Mouse (Mus musculus) heart, embryonic 14.5 days (tissue): ENCODE measurements around the gene Gm5136. TPM values are rescaled to one million over a fixed set of nuclear protein-coding genes. Genes with fewer than 3 reads are reported as not detected.

ENCODE experiments used
- ATAC-seq: fragments of 200-750 bp; cut with Nextera tagmentation; 2 replicates; pipeline ENCODE4 v1.8.0; 2017; ENCODE audit warnings: low read depth, moderate TSS enrichment; ENCODE audit not compliant: insufficient number of reproducible peaks, insufficient read depth, low FRiP score
- H3K27ac ChIP-seq, 2 experiments: fragments of 200-500 bp in 1 of 2; fragments of 300-500 bp in 1 of 2; sonication (generic) in 1 of 2; replicated peaks in 1 of 2; 2 replicates each; pipeline ENCODE4 v1.5.1; 2012 to 2014; ENCODE audit warnings: low read depth in 2 of 2, low read length in 2 of 2, control low read depth in 1 of 2, mild to moderate bottlenecking in 1 of 2, mixed read lengths in 1 of 2; ENCODE audit not compliant: control insufficient read depth in 1 of 2, insufficient read depth in 1 of 2
- H3K27me3 ChIP-seq: fragments of 300-500 bp; sonication (generic); 2 replicates; pipeline ENCODE4 v1.6.1; 2014; ENCODE audit warnings: mild to moderate bottlenecking, low read length, control low read depth; ENCODE audit not compliant: control insufficient read depth, insufficient read depth
- H3K36me3 ChIP-seq: fragments of 300-500 bp; sonication (generic); 2 replicates; pipeline ENCODE4 v1.6.1; 2014; ENCODE audit warnings: mild to moderate bottlenecking, control low read depth, low read length, mixed read lengths; ENCODE audit not compliant: control insufficient read depth, insufficient read depth
- H3K4me1 ChIP-seq, 2 experiments: fragments of 200-500 bp in 1 of 2; fragments of 300-500 bp in 1 of 2; sonication (generic) in 1 of 2; 2 replicates each; pipeline ENCODE4 v1.6.1; 2012 to 2014; ENCODE audit warnings: low read length in 2 of 2, control low read depth in 1 of 2, mixed read lengths in 1 of 2; ENCODE audit not compliant: control insufficient read depth in 2 of 2, insufficient read depth in 2 of 2
- H3K4me2 ChIP-seq: fragments of 300-500 bp; sonication (generic); 2 replicates; pipeline ENCODE4 v1.6.1; 2014; ENCODE audit warnings: mild to moderate bottlenecking, low read length
- H3K4me3 ChIP-seq, 2 experiments: fragments of 200-500 bp in 1 of 2; fragments of 300-500 bp in 1 of 2; sonication (generic) in 1 of 2; 2 replicates each; pipeline ENCODE4 v1.5.1; 2012 to 2014; ENCODE audit warnings: low read length in 2 of 2, mild to moderate bottlenecking in 2 of 2, control low read depth in 1 of 2, low read depth in 1 of 2, moderate library complexity in 1 of 2; ENCODE audit not compliant: control insufficient read depth in 1 of 2, insufficient read depth in 1 of 2
- H3K9ac ChIP-seq: fragments of 300-500 bp; sonication (generic); 2 replicates; pipeline ENCODE4 v1.6.1; 2014; ENCODE audit warnings: mild to moderate bottlenecking, low read length
- H3K9me3 ChIP-seq: fragments of 300-500 bp; sonication (generic); 2 replicates; pipeline ENCODE4 v1.6.1; 2016; ENCODE audit warnings: low read length, control low read depth; ENCODE audit not compliant: control insufficient read depth
- WGBS: fragments of 180-500 bp; shearing (Covaris S2); extraction: QIAGEN DNeasy Blood & Tissue Kit; methylation state at CpG from one replicate; pipeline ENCODE4 v1.1.7; 2014; 5-methylcytosine and 5-hydroxymethylcytosine counted together
- polyA plus RNA-seq: library from polyadenylated mRNA; unstranded; fragments of >200 nt; fragmentation: Nextera tagmentation; extraction: Ambion mirVana; gene quantifications from 2 replicates; pipeline ENCODE4 v1.2.1, GENCODE M21; 2014

The Gm5136 gene
- polyA plus RNA-seq: not detected in 2 replicates

DNA sequence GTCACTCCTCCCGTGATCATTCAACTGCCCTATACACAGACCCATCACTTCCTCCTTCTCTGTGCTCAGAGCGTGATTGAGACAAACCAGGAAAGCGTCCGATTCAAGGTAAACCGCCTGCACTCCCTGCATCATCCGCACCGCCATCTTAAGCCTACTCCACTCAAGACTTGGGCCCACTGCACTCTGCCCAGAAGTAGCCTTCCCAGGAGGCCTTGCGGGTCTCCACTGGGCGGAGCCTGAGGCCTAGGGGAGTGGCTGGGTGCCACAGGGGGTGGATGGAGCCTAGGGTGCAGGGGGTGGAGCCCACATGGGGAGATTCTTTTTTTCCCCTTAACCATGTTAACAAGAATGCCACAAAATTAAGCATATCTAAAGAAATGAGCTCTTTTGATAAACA, at the start of gene Gm5136:
Gm5136 (minus strand) TSS at position 215 of the 400 bp plus-strand sequence.
- H3K36me3 ChIP-seq: no peaks in the 10 kb centered on the region
- H3K9me3 ChIP-seq: no peaks in the 10 kb centered on the region
- no peak within 1 kb of the TSS for H3K27ac ChIP-seq
- H3K4me1 ChIP-seq: no peaks in the 10 kb centered on the region
- H3K4me3 ChIP-seq: no peak within 1 kb of the TSS
- 92% methylated on average over 9 of the region's 9 CpGs for WGBS
- ATAC-seq: no peak
- no peak within 1 kb of the TSS for H3K4me2 ChIP-seq
- no peak within 1 kb of the TSS for H3K9ac ChIP-seq
- H3K27me3 ChIP-seq: no peaks in the 10 kb centered on the region

- Histone ChIP-seq H3K9me3 (no peaks in the 10 kb centered on the region), H3K4me1 (no peaks in the 10 kb centered on the region), H3K27ac (no peak overlapping the region), H3K4me3 (no peak overlapping the region), H3K9ac (no peak overlapping the region), H3K27me3 (no peaks in the 10 kb centered on the region), H3K4me2 (no peak overlapping the region), H3K36me3 (no peaks in the 10 kb centered on the region)
- 76% methylated on average over 2 of the region's 2 CpGs for WGBS
- no peak for ATAC-seq
Observed at GRCm38 (mm10) chr10:108743759-108744158, 43.8 kb upstream of the Gm5136 start.

DNA sequence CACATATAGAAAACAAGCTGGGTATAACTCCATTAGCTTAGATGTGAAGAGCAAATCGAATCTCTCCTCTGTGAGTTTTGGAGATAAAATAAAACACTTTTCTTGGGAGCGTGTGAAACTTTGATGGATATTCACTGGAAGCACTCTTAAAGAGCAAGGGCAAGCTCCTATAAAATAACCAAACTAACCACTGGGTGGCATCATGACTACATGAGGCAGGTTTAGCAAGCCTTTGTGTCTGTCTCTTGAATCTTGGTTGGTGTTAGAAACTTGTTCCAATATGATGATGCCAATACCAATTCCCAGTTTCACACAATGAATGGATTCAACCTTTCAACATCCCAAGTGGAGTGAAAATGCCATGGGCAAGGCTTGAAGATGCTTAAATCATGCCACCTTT, 34.0 kb upstream of the Gm5136 start:
- H3K36me3 ChIP-seq: no peaks in the 10 kb centered on the region
- H3K4me1 ChIP-seq: no peaks in the 10 kb centered on the region
- H3K4me2 ChIP-seq: no peak overlapping the region
- H3K9ac ChIP-seq: no peak overlapping the region
- no peak overlapping the region for H3K4me3 ChIP-seq
- H3K27me3 ChIP-seq: no peaks in the 10 kb centered on the region
- no peak for ATAC-seq
- WGBS: 54% methylated on average over 2 of the region's 2 CpGs
- H3K9me3 ChIP-seq: peaks cover 5% of the 10 kb centered on the region; the same call in 1 of the 2 replicates
- no peak overlapping the region for H3K27ac ChIP-seq

DNA sequence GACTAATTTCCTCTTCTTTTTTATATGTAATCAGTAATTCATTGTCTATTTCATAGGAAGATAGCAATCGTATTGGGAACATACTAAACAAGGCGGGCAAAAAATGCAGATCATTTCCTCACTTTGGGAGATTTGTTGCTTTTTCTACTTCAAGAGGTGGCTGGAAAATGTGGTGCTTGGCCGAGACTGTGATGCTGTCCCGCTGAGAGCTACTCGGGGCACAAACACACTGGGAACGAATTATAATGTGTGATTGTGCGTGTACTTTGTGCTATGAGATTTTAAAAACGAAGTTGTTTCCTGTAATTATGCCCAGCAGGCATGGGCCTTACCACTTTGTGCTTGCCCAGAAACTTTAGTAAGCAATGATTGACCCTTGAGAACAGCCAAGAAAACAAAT, 29.0 kb upstream of the Gm5136 start:
- 83% methylated on average over 8 of the region's 8 CpGs for WGBS
- H3K27me3 ChIP-seq: no peaks in the 10 kb centered on the region

DNA sequence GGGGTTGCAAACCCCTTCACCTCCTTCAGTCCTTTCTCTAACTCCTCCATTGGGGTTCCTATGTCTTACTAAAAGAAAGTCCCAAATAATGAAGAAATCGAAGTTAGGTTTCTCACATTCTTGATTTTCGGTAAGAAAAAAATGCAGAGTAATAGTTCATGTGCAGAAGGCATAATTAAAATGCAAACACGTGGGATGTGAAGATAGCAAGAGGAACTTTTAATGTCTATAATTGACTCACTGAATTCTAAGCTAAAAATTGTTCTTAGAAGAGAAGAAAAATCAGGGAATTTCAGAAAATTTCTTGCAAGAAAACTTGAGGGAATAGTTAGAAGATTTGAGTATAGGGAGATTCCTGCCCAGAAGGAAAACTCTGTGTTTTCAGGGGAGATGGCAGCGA, 26.4 kb upstream of the Gm5136 start:
- H3K27me3 ChIP-seq: no peaks in the 10 kb centered on the region
- no peaks in the 10 kb centered on the region for H3K9me3 ChIP-seq
- H3K36me3 ChIP-seq: no peaks in the 10 kb centered on the region
- H3K4me1 ChIP-seq: no peaks in the 10 kb centered on the region
- no peak for ATAC-seq
- no peak overlapping the region for H3K27ac ChIP-seq
- 79% methylated on average over 4 of the region's 4 CpGs for WGBS
- H3K4me3 ChIP-seq: no peak overlapping the region
- no peak overlapping the region for H3K9ac ChIP-seq
- H3K4me2 ChIP-seq: no peak overlapping the region

More for the DNA sequence above, 29.0 kb upstream of the Gm5136 start:
- no peaks in the 10 kb centered on the region for H3K36me3 ChIP-seq
- no peak for ATAC-seq
- H3K27ac ChIP-seq: no peak overlapping the region
- H3K4me3 ChIP-seq: no peak overlapping the region
- no peaks in the 10 kb centered on the region for H3K4me1 ChIP-seq
- no peak overlapping the region for H3K4me2 ChIP-seq
- no peak overlapping the region for H3K9ac ChIP-seq
- peaks cover 5% of the 10 kb centered on the region; the same call in 1 of the 2 replicates for H3K9me3 ChIP-seq

GRCm38 (mm10) chr10:108724878-108725277, 24.9 kb upstream of the Gm5136 start:
- H3K27ac ChIP-seq: no peak overlapping the region
- no peaks in the 10 kb centered on the region for H3K4me1 ChIP-seq
- H3K4me2 ChIP-seq: no peak overlapping the region
- H3K9ac ChIP-seq: no peak overlapping the region
- H3K27me3 ChIP-seq: no peaks in the 10 kb centered on the region
- no peaks in the 10 kb centered on the region for H3K36me3 ChIP-seq
- no peak for ATAC-seq
- 76% methylated on average over 3 of the region's 3 CpGs for WGBS
- H3K9me3 ChIP-seq: no peaks in the 10 kb centered on the region
- no peak overlapping the region for H3K4me3 ChIP-seq

GRCm38 (mm10) chr10:108710514-108710913, 10.6 kb upstream of the Gm5136 start:
- H3K4me2 ChIP-seq: no peak overlapping the region
- no peaks in the 10 kb centered on the region for H3K36me3 ChIP-seq
- H3K27ac ChIP-seq: no peak overlapping the region
- H3K9me3 ChIP-seq: no peaks in the 10 kb centered on the region
- H3K4me1 ChIP-seq: no peaks in the 10 kb centered on the region
- H3K4me3 ChIP-seq: no peak overlapping the region
- H3K9ac ChIP-seq: no peak overlapping the region
- ATAC-seq: no peak
- 61% methylated on average over 5 of the region's 5 CpGs for WGBS
- H3K27me3 ChIP-seq: no peaks in the 10 kb centered on the region

GRCm38 (mm10) chr10:108705658-108706057, 5.7 kb upstream of the Gm5136 start:
- Histone ChIP-seq H3K36me3 (no peaks in the 10 kb centered on the region), H3K4me3 (no peak overlapping the region), H3K4me2 (no peak overlapping the region), H3K4me1 (no peaks in the 10 kb centered on the region), H3K27ac (no peak overlapping the region), H3K27me3 (no peaks in the 10 kb centered on the region), H3K9me3 (no peaks in the 10 kb centered on the region), H3K9ac (no peak overlapping the region)
- ATAC-seq: no peak
- 91% methylated on average over 3 of the region's 3 CpGs for WGBS
